Mouse (Mus musculus): ENCODE results near the gene Rflna.

Rflna gene

GRCm38 (mm10) chr5:125002969-125003872, at the start of gene Rflna:
Rflna (plus strand) TSS chr5:125003221.
- DNase-seq (ENCODE audit: low read depth, low spot score): no peak

GRCm38 (mm10) chr5:124954404-124955305, 48.4 kb upstream of the Rflna start:
- DNase-seq (ENCODE audit: low read depth, low spot score): no peak

GRCm38 (mm10) chr5:124957491-124957890, 45.5 kb upstream of the Rflna start:
- no peak for DNase-seq (ENCODE audit: low read depth, low spot score)

GRCm38 (mm10) chr5:124959099-124959498, 43.9 kb upstream of the Rflna start:
- DNase-seq (ENCODE audit: low read depth, low spot score): no peak

GRCm38 (mm10) chr5:124960131-124960901, 42.7 kb upstream of the Rflna start:
- peak; percentile 65 for DNase-seq (ENCODE audit: low read depth, low spot score)

- no peak for DNase-seq (ENCODE audit: low read depth, low spot score)
These were observed 41.6 kb upstream of the Rflna start for GRCm38 (mm10) chr5:124961433-124961832.

GRCm38 (mm10) chr5:124962761-124963160, 40.3 kb upstream of the Rflna start:
- DNase-seq (ENCODE audit: low read depth, low spot score): no peak

- DNase-seq (ENCODE audit: low read depth, low spot score): no peak
These were observed 39.0 kb upstream of the Rflna start for GRCm38 (mm10) chr5:124963806-124964672.

- DNase-seq (ENCODE audit: low read depth, low spot score): no peak
These were observed 36.2 kb upstream of the Rflna start for GRCm38 (mm10) chr5:124966622-124967332.

- no peak for DNase-seq (ENCODE audit: low read depth, low spot score)
These were observed 33.2 kb upstream of the Rflna start for GRCm38 (mm10) chr5:124969790-124970189.

- DNase-seq (ENCODE audit: low read depth, low spot score): no peak
These were observed 16.8 kb upstream of the Rflna start for GRCm38 (mm10) chr5:124986222-124986621.

- no peak for DNase-seq (ENCODE audit: low read depth, low spot score)
These were observed 16.4 kb upstream of the Rflna start for GRCm38 (mm10) chr5:124986656-124987055.

GRCm38 (mm10) chr5:124989724-124990123, 13.3 kb upstream of the Rflna start:
- DNase-seq (ENCODE audit: low read depth, low spot score): no peak

GRCm38 (mm10) chr5:124992323-124992722, 10.7 kb upstream of the Rflna start:
- no peak for DNase-seq (ENCODE audit: low read depth, low spot score)

- no peak for DNase-seq (ENCODE audit: low read depth, low spot score)
These were observed 10.1 kb upstream of the Rflna start for GRCm38 (mm10) chr5:124992891-124993290.

GRCm38 (mm10) chr5:124996816-124997215, 6.2 kb upstream of the Rflna start:
- no peak for DNase-seq (ENCODE audit: low read depth, low spot score)

GRCm38 (mm10) chr5:124997913-124998312, 5.1 kb upstream of the Rflna start:
- DNase-seq (ENCODE audit: low read depth, low spot score): no peak

- no peak for DNase-seq (ENCODE audit: low read depth, low spot score)
These were observed 2.2 kb upstream of the Rflna start for GRCm38 (mm10) chr5:125000756-125001250.

- DNase-seq (ENCODE audit: low read depth, low spot score): no peak
These were observed 843 bp downstream of the Rflna start for GRCm38 (mm10) chr5:125003873-125004255.

All from retina, postnatal 7 days (tissue).